Mouse (Mus musculus) neural tube, embryonic 10.5 days (tissue): Measurements from ENCODE around the gene Hist3h2a.

ENCODE experiments used
- DNase-seq: peaks from one replicate; pipeline ENCODE4 v3.0.0-alpha.2; 2017; ENCODE audit warnings: low spot score; ENCODE audit errors: extremely low spot score

The Hist3h2a gene

DNA sequence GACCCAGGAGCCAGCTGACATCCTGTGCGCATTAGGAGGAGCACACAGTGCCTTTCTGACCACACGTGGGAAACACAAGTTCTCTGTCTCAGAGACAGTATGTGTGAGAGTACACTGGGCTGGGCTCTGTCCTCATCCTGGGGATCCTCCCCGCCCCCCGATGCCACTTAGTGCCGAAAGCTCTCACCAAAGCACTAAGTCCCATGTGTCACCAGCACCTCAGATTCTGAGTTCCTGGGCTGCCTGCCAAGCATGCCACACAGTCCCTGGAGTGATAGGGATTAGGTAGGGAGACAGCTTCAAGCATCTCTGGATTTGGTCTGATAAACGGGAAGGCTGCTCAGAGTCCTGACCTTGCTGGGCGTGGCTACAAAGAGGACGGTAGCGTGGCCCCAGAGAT is 36.3 kb downstream of the Hist3h2a start:
- no peak for DNase-seq

DNA sequence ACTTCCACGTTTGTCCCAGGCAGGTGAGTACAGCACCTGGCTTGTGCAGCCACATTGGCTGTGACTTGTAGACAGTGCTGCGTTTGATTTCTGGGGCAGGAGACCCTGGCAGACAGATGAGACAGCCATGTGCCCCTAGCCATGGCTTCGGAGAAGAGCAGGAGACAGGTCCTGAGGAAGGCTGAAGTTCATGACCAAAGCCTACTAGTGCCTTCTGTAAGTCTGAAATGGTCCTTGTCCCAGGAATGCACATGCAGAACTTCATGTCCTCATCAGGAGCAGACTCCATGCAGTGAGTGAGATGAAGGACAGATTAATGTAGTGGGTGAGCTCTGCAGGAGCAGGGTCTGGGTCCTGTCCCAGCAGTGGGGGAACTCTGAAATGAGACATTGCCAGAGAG is 37.4 kb downstream of the Hist3h2a start:
- no peak for DNase-seq

DNA sequence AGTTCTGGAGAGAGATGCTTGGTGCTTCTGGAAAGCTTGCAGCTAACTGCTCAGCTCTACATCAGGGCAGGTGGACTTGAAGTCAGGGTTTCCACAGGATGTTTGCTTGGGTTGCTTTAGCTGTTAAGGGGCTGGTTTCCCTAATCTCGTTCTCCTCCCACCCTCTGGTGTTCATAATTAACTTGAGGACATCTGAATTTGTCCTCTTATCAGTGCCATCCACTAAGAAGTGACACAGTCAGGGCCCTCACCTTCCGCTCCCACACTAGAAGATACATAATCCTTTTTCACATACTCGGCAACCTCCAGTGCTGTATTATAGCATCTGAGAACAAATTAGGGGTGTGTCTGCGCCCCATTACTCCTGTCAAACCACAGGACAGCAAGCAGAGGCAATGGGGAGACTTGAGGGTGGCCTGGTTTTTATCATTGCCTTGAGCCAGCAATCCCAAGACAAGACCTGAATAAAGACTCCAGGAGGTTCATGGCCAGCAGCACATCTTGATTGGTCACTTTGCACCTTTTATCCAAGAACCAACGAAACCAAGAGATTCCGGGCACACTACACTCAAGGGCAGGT is 38.7 kb downstream of the Hist3h2a start:
- no peak for DNase-seq

DNA sequence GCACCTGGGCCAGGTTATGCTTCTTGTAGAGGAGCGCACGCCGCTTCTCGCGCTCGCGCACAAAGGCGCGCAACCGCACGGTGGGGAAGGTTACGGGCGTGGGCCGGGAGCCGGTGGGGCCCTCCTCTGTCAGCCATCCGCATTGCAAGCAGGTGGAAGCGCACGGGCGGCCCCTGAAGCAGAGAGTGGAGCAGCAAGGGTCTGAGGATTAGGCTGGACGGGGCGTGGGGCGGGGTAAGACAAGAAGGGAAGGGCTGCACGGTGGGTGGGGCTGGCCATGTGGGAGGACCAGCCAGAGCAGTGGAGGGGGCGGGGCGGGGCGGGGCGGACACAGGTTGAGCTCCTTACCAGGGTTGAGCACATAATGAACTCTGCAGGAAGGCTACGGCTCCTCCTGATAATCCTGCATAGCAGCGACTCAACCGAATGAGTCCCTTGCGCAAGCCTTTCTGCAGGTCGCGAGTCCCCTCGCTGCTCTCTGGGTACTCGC is 39.9 kb downstream of the Hist3h2a start:
- DNase-seq: peak; percentile 56

DNA sequence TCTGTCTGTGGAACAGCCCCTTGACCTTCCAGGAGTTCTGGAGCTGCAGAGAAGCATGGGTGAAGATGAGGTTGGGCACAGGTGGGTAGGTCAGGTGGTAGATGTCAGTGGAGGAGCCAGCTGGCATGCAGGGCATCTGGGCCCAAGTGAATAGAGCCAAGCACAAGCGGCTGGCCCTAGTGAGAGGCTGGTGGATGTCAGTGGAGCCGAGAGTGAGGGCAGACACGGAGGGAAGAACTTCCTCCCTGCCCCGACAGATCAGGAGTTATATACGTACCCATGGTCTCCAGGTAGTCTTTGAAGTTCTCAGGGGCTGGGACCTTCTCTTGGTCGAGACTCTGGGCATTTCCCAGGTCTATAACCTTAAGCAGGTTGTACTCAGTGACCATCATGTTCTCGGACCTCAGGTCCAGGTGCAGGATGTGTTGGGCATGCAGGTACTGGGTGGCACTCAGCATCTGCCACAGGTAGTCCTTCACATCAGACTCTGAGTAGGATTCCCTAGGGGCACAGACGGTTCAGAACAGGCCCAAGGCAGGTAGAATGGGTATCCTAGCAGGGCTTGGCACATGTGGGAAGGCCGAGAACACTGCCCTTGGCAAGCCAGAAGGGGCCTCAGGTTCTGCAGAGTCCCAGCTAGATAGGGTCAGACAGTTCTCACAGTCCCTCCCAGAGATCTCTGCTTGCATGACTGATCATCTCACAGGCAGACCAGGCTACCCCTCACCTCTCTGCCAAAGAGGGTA is 40.7 kb downstream of the Hist3h2a start:
- DNase-seq: no peak

DNA sequence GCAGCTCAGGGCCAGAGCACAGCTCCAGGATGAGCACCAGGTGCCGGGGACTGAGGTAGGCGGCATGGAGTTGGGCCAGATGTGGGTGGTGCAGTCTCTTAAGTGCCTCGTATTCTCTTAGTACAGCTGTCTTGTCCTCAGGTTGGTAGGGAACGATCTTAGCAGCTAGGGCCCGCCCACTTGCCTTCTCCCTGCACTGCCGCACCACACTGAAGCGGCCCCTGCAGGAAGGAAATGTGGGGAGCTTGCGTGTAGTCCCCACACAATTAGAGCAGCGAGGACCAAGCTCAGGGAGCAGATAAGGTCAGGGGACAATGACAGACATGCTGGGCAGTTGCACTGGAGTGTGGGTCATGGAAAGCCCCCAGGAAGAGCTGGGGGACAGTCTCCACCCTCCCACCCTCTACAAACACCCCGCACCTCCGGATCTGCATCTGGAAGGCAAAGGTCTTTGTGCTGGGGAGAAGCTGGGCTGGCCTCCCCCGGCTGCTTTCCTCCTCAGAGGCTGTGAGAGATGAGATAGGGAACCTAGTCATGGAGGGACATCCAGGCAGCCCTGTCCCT is 41.4 kb downstream of the Hist3h2a start:
- DNase-seq: no peak

DNA sequence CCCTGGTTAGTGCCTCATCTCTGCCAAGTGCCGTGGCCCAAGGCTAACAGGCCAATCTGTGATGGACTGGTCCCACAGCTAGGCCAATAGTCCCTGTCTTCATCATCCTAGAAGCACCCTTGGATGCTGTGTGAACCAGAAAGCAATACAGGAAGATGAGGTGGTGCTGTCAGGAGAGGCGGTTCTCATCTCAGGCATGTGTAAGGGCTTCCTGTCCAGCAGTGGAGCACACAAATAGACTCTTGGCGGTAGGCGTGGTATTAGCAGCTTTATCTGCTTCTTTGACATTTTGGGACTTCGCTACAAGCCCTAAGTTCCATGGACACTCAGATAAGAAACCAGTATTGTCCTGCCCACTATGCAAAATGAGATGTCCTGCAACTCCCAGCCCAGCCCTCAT is 43.1 kb downstream of the Hist3h2a start:
- DNase-seq: no peak

DNA sequence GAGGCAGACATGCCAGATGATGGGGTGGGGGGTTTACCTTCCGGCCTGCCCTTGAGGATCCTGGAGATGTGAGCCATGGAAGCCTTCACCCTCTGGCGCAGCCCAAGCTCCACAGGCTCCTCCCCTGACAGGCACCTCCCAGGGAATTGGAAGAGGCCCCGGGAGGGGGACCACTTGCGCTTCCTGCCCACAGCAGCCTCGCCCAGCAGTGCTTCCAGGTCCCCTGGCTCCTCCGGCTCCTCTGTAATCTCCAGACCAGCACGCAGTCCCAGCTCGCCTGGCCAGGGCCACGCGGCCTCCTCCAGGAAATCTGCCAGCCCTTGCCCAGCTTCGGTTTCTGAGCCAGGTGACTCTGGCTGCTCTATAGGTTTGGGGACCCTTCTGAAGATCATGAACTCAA is 44.7 kb downstream of the Hist3h2a start:
- no peak for DNase-seq

DNA sequence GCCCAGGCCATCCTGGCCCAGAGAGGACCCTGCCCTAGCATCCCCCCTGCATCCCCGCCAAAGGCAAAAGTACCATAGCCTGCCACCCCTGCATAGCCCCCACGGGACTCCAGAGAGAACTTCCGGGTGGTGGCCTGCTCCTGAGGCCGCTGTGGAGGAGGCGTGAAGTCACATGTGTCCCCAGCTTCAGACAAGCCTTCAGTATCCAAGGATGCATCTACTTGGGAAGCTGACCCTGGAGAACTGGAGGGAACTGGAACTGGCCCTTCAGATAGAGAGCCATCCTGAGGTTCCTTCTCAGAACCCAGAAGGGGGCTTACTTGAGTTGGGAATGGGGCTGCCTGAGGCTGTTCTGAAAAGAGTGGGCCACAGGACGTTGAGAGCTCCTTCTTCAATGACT is 45.3 kb downstream of the Hist3h2a start:
- no peak for DNase-seq

DNA sequence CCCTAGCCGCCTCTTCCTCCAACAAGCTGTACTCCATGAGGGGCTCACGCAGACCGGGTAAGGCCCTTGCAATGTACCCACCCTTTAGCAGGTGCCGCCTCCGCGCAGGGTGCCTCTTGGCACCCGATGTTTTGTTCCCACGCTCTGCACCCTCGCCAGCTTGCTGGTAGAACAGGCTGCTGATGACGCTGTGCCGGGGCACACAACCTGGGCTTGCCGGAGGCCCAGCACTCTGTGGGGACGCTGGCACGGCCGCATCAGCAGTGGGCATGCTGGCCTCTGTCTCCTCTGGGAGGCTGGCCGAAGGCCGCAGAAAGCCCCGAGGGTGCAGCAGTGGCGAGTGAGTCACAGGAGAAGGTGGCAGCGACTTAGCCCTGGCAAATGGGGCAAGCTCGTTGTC is 46.1 kb downstream of the Hist3h2a start:
- no peak for DNase-seq

DNA sequence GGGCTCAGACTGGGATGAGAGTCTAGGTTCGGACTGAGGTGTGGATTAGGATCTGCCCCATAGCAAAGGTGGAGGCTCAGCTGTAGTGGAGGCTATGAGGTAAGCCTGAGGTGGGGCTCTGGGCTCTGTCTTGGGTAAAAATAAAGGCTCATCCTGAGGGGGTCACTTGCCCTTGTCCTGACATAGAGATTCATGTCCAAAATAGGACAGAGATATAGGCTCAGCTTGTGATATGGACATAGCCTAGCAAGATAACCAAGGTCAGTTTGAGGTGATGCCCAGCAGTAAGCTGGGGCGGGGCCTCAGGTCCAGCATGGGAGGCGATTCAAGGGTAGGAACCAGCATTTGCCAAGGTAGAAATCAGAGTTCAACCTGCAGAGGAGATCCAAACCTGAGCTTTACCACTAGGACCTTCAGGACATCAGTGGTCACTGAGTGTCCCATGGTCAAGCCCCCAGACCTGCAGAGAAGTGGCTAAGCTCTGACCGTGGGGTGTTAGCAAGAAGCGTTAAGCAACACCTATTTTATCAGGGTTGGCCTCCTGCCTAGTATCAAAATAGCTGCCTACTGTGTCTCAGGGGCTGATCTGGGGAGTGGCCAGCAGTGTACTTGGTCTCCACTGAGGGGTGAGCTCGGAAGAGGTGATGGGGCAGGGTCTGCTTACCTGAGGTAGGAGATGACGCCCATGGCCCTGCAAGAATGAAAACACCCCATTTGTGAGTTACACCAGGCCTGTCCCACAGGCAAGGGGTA is 48.0 kb downstream of the Hist3h2a start:
- DNase-seq: no peak
